Mouse (Mus musculus) 3T3-L1 (cell line): ENCODE data around the gene Olfr1264.

Source experiments
- DNase-seq: peaks from one replicate; pipeline ENCODE4 v3.0.0-alpha.2; 2015; ENCODE audit warnings: low read depth, low spot score

The Olfr1264 gene

GRCm38 (mm10) chr2:90025477-90025876 is at the start of gene Olfr1264:
Olfr1264 (minus strand) TSS chr2:90025577.
- no peak for DNase-seq

GRCm38 (mm10) chr2:90070065-90070464 is 44.7 kb upstream of the Olfr1264 start:
- DNase-seq = no peak

GRCm38 (mm10) chr2:90063494-90063893 is 38.1 kb upstream of the Olfr1264 start, which contains the start of gene Olfr140:
Olfr140 (minus strand) TSS chr2:90063594.
- no peak for DNase-seq

- DNase-seq = no peak
Observed at GRCm38 (mm10) chr2:90035037-90035436, 9.7 kb upstream of the Olfr1264 start, which contains the start of gene Olfr1265. Olfr1265 (plus strand) TSS chr2:90035337.

DNA sequence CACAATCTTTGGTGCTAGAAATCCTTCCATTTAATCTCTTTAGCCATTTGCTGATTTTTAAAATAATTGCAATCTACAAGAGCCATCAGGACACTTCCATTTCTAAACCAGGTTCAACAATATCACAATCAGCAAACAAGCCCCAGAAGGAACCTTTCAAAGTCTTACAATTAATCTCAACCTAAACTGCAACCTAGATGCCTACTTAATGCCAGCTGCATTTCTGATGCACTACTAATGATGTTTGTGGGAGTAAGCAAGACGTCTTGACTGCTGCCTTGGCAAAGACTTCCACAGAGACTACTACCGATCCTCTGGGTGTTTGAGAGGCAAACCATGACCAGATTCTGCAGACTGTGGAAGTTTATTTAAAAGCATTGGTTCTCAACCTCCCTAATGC is 13.5 kb downstream of the Olfr1264 start, which contains the start of gene Olfr1263:
Olfr1263 (plus strand) TSS at position 301 of the 400 bp plus-strand sequence.
- no peak for DNase-seq

DNA sequence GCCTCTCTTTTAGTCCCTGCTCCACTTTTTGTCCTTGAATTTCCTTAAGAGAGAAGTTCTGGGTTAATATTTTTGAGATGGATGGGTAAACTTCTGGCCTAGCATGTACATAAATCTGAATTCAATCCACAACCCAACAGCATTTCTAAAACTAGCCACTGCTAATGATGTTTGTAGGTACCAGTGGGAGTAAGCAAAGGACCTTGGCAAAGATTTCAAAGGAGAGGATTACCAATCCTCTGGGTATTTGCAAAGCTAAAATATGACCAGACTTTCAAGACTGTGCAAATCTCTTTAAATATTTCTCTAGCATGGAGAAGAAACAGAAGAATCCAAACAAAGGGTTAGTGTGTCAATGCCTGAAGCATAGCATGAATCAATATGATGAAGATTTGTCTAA is 25.5 kb downstream of the Olfr1264 start, which contains the start of gene Olfr1262:
Olfr1262 (plus strand) TSS at position 301 of the 400 bp plus-strand sequence.
- no peak for DNase-seq

GRCm38 (mm10) chr2:89990921-89991320 is 34.5 kb downstream of the Olfr1264 start, which contains the start of gene Olfr1261:
Olfr1261 (plus strand) TSS chr2:89991221.
- DNase-seq = no peak

GRCm38 (mm10) chr2:89977709-89978108 is 47.7 kb downstream of the Olfr1264 start:
- DNase-seq = no peak

DNA sequence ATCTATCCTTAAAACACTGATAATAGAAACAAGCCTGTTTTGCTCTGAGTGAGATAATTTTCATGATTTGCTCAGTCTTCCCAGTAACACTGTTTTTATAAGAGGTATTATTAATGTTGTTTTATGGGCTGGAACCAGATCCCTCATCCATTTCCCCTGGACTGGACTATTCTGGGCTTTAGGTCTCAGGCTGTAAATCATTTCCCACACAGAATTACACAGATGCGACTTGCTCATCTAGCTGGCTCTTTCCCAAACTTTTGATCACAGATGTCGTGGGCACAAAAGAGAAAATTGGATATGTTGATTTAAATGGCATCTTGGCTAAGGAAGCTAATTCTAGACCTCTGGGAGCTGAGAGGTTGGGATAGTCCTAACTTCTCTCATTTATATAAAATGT is 51.2 kb downstream of the Olfr1264 start, which contains the start of gene Olfr1260:
Olfr1260 (plus strand) TSS at position 157 of the 400 bp plus-strand sequence.
- no peak for DNase-seq
